Mouse (Mus musculus) midbrain, postnatal 0 days (tissue): ENCODE data around the gene Prss28. TPM values are rescaled to one million over a fixed set of nuclear protein-coding genes. Genes with fewer than 3 reads are reported as not detected.

Source experiments
- ATAC-seq: fragments of 200-750 bp; cut with Nextera tagmentation; 2 replicates; pipeline ENCODE4 v1.8.0; 2017; ENCODE audit warnings: moderate number of reproducible peaks, mild to moderate bottlenecking, moderate TSS enrichment, moderate library complexity; ENCODE audit not compliant: low FRiP score
- DNase-seq: peaks from one replicate; pipeline ENCODE4 v3.0.0-alpha.2; 2015; ENCODE audit warnings: low spot score
- H3K27ac ChIP-seq: fragments of 300-500 bp; sonication (generic); 2 replicates; pipeline ENCODE4 v1.5.1; 2014; ENCODE audit warnings: low read depth, mild to moderate bottlenecking, low read length, mixed read lengths
- H3K27me3 ChIP-seq: fragments of 300-500 bp; sonication (generic); 2 replicates; pipeline ENCODE4 v1.6.1; 2014; ENCODE audit warnings: low read length, control low read depth, mixed read lengths; ENCODE audit not compliant: insufficient read depth
- H3K36me3 ChIP-seq: fragments of 300-500 bp; sonication (generic); 2 replicates; pipeline ENCODE4 v1.6.1; 2014; ENCODE audit warnings: low read length, control low read depth, mixed read lengths; ENCODE audit not compliant: insufficient read depth
- H3K4me1 ChIP-seq: fragments of 300-500 bp; sonication (generic); 2 replicates; pipeline ENCODE4 v1.6.1; 2014; ENCODE audit warnings: mild to moderate bottlenecking, control low read depth, antibody characterized with exemption, low read length, mixed read lengths; ENCODE audit not compliant: insufficient read depth
- H3K4me2 ChIP-seq: fragments of 300-500 bp; sonication (generic); 2 replicates; pipeline ENCODE4 v1.6.1; 2014; ENCODE audit warnings: low read depth, mild to moderate bottlenecking, low read length, mixed read lengths; ENCODE audit not compliant: poor library complexity, severe bottlenecking
- H3K4me3 ChIP-seq: fragments of 300-500 bp; sonication (generic); 2 replicates; pipeline ENCODE4 v1.5.1; 2014; ENCODE audit warnings: low read depth, mild to moderate bottlenecking, low read length, moderate library complexity
- H3K9ac ChIP-seq: fragments of 300-500 bp; sonication (generic); replicated peaks from 2 replicates; pipeline ENCODE4 v1.6.1; 2014; ENCODE audit warnings: mild to moderate bottlenecking, low read length, moderate library complexity, mixed read lengths; ENCODE audit not compliant: poor library complexity, severe bottlenecking
- H3K9me3 ChIP-seq: fragments of 300-500 bp; sonication (generic); 2 replicates; pipeline ENCODE4 v1.6.1; 2016; ENCODE audit warnings: low read length, control low read depth
- CTCF ChIP-seq: IDR thresholded peaks from 2 replicates; pipeline ENCODE4 v1.5.1; 2016; ENCODE audit warnings: antibody characterized with exemption, mild to moderate bottlenecking
- WGBS: fragments of 180-500 bp; shearing (Covaris S2); extraction: QIAGEN DNeasy Blood & Tissue Kit; methylation state at CpG from one replicate; pipeline ENCODE4 v1.1.7; 2014; 5-methylcytosine and 5-hydroxymethylcytosine counted together
- polyA plus RNA-seq: library from polyadenylated mRNA; unstranded; fragments of >200 nt; fragmentation: Nextera tagmentation; extraction: Ambion mirVana; gene quantifications from 2 replicates; pipeline ENCODE4 v1.2.1, GENCODE M21; 2015
- total RNA-seq: library from RNA; depleted of rRNA; stranded (reverse); fragments of >200 nt; gene quantifications from 2 replicates; pipeline ENCODE4 v1.2.3, GENCODE M21; 2014; rRNA removed

The Prss28 gene
- total RNA-seq (not detected in 2 replicates), polyA plus RNA-seq (not detected in 2 replicates)

DNA sequence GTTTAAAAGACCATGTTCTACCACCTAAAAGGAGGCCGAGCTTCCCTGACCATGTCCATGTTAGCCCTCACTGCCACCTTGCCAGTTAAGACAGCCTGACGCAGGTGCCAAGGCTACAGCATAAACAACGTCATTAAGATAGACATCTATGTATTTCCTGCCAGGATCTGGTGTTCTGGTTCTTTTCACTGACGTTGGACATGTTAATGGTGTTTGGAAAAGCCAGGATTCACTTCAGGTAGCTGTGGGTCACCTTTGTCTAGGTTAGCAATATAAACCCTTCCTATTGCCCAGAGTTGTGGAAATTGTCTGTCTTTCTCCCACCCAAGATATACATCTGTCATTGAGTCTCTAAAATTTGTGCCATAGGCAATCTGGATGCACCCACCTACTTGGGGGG lies at the start of gene Prss28:
TSS of gene Prss28 (plus strand) at position 301 of the 400 bp plus-strand sequence.
- 87% methylated on average over 4 of the region's 4 CpGs for WGBS
- Histone ChIP-seq H3K36me3 (no peaks in the 10 kb centered on the region), H3K9ac (no peak within 1 kb of the TSS), H3K27me3 (peaks cover 4% of the 10 kb centered on the region), H3K27ac (no peak within 1 kb of the TSS), H3K4me1 (no peaks in the 10 kb centered on the region), H3K4me2 (no peak within 1 kb of the TSS), H3K4me3 (no peak within 1 kb of the TSS), H3K9me3 (no peaks in the 10 kb centered on the region)
- no peak for TF ChIP-seq CTCF
- no peak for ATAC-seq
- DNase-seq, result no peak

GRCm38 (mm10) chr17:25264453-25264852 lies 44.0 kb upstream of the Prss28 start:
- ATAC-seq, result no peak

DNA sequence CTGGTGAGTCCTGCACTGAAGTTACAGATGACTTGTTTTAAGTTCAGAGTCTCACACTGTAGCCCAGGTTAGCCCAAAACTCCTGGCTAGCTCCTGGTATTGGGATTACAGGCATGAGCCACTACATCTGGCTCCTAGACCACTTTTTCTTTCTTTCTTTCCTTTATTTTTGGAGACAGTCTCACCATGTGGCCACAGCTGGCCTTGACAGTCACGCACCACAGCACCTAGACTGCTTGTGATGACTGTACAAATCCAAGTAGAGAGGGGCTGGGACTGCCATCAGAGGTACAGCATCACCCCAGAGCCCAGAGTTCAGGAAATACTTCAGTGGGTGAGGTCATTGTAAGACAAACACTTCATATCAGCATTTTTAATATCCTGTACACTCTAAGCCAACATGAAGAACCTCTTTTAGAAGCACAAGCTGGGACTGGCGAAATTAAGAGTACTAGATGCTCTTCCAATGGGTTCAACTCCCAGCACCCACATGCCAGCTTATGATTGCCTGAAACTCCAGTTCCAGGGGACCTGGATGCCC lies 37.6 kb upstream of the Prss28 start:
- Histone ChIP-seq H3K9ac (no peak overlapping the region), H3K4me2 (peak overlapping the region; percentile 97), H3K27me3 (no peaks in the 10 kb centered on the region), H3K9me3 (no peaks in the 10 kb centered on the region), H3K27ac (no peak overlapping the region), H3K36me3 (peaks cover 30% of the 10 kb centered on the region), H3K4me1 (peaks cover 18% of the 10 kb centered on the region), H3K4me3 (peak overlapping the region; percentile 97; the same call in 1 of the 2 replicates)
- 84% methylated on average over 2 of the region's 2 CpGs for WGBS
- DNase-seq (no peak), ATAC-seq (no peak)
- no peak for TF ChIP-seq CTCF

More at GRCm38 (mm10) chr17:25264453-25264852, 44.0 kb upstream of the Prss28 start:
- H3K4me2 ChIP-seq, result no peak overlapping the region
- H3K4me1 ChIP-seq, result no peaks in the 10 kb centered on the region
- no peak for DNase-seq
- TF ChIP-seq CTCF, result peak; percentile 62
- H3K9ac ChIP-seq, result no peak overlapping the region
- H3K27ac ChIP-seq, result no peak overlapping the region
- no peak overlapping the region for H3K4me3 ChIP-seq
- H3K9me3 ChIP-seq, result no peaks in the 10 kb centered on the region
- H3K27me3 ChIP-seq, result no peaks in the 10 kb centered on the region
- 63% methylated on average over 3 of the region's 3 CpGs for WGBS
- H3K36me3 ChIP-seq, result peaks cover 61% of the 10 kb centered on the region

- Histone ChIP-seq H3K9ac (peak overlapping the region; percentile 98), H3K27ac (peak overlapping the region; percentile 99), H3K4me3 (peak overlapping the region; percentile 97), H3K27me3 (no peaks in the 10 kb centered on the region), H3K9me3 (no peaks in the 10 kb centered on the region), H3K4me1 (peaks cover 18% of the 10 kb centered on the region), H3K36me3 (peaks cover 15% of the 10 kb centered on the region), H3K4me2 (peak overlapping the region; percentile 97)
- ATAC-seq, result no peak
- DNase-seq, result no peak
- WGBS, result 0% methylated on average over 10 of the region's 10 CpGs
- no peak for TF ChIP-seq CTCF
Observed at GRCm38 (mm10) chr17:25272326-25272725, 36.1 kb upstream of the Prss28 start.

- Histone ChIP-seq H3K9me3 (no peaks in the 10 kb centered on the region), H3K27me3 (no peaks in the 10 kb centered on the region), H3K4me2 (peak overlapping the region; percentile 97), H3K4me3 (peak overlapping the region; percentile 97), H3K27ac (peak overlapping the region; percentile 99), H3K9ac (peak overlapping the region; percentile 98), H3K36me3 (peaks cover 8% of the 10 kb centered on the region), H3K4me1 (peaks cover 18% of the 10 kb centered on the region)
- TF ChIP-seq CTCF, result no peak
- under 1% methylated on average over 74 of the region's 92 CpGs for WGBS
- peak; percentile 93 for DNase-seq
- ATAC-seq, result peak; percentile 91
Observed at GRCm38 (mm10) chr17:25272951-25273705, 35.3 kb upstream of the Prss28 start.
